Mouse (Mus musculus): ENCODE data around the gene Muc13. TPM values are rescaled to one million over a fixed set of nuclear protein-coding genes. Genes with fewer than 3 reads are reported as not detected.

The Muc13 gene
- polyA plus RNA-seq, 1 experiment, result 5.5 TPM

- 93% methylated on average over 5 of the region's 5 CpGs for WGBS
- 0 out of 2 replicates have a peak, but pooled peaks cover 2% of the 10 kb centered on the region for H3K4me1 ChIP-seq (replicated peaks; ENCODE audit: control insufficient read depth, insufficient read depth, low read length)
- H3K27ac ChIP-seq (ENCODE audit: control insufficient read depth, insufficient read depth, low read length), result no peak overlapping the region
- H3K27me3 ChIP-seq (ENCODE audit: control insufficient read depth, insufficient read depth, low read length), result no peaks in the 10 kb centered on the region
- DNase-seq, result no peak
- H3K36me3 ChIP-seq (ENCODE audit: control insufficient read depth, insufficient read depth, low read length), result no peaks in the 10 kb centered on the region
- H3K4me3 ChIP-seq (ENCODE audit: control insufficient read depth, insufficient read depth, low read length), result no peak overlapping the region
- TF ChIP-seq POLR2A (IDR thresholded peaks at IDR 0.05; ENCODE audit: control insufficient read depth, extremely low read depth, insufficient read depth, low read length, poor library complexity), result no peak
- TF ChIP-seq CTCF (IDR thresholded peaks at IDR 0.05; ENCODE audit: borderline replicate concordance, control insufficient read depth, extremely low read depth, insufficient read depth, low read length, poor library complexity), result no peak
Observed at GRCm38 (mm10) chr16:33863208-33863751, 69.4 kb downstream of the Muc13 start.

Other genes with a start within 250 kb of the Muc13 start
- gene Heg1, start 109.7 kb upstream of the Muc13 start, polyA plus RNA-seq (2012; rRNA removed), result 39.1 and 43.7 TPM in 2 replicates
- 20.1 and 28.3 TPM in 2 replicates for gene Itgb5, start 35.6 kb downstream of the Muc13 start, polyA plus RNA-seq (2012; rRNA removed)
- 14.7 and 18.6 TPM in 2 replicates for gene Umps, start 173.0 kb downstream of the Muc13 start, polyA plus RNA-seq (2012; rRNA removed)